Mouse (Mus musculus): Measurements from ENCODE around the gene Klf13.

DNA sequence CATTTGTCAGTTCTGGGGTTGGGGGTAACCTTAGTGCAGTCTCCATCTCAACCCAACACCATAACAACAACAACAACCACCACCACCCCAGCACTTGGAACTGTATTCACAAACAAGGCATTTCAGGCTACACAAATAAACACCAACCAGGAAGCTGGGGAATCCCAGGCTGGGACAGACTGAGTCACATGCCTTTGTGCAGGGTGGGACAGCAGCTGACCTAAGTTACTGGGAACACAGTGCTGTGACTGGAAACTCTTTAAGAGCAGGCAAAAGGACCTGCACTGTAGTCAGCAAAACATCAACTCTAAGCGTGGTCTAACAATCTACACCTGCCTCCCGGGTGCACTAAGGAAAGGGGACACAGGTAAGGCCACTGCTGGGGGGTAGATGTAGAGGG is 33.5 kb downstream of the Klf13 start:
- no peak for TF ChIP-seq CTCF (IDR thresholded peaks at IDR 0.05; ENCODE audit: extremely low read depth, insufficient read depth, low read length)
- TF ChIP-seq POLR2A (IDR thresholded peaks at IDR 0.05; ENCODE audit: extremely low read depth, insufficient read depth, low read length): no peak
